Mouse (Mus musculus): Measurements from ENCODE around the gene Cd86. TPM values are rescaled to one million over a fixed set of nuclear protein-coding genes. Genes with fewer than 3 reads are reported as not detected.
A peak's percentile ranks its signal among the peaks of the same experiment; 100 is the strongest.

The Cd86 gene
- polyA plus RNA-seq, 1 experiment from 2014 or later = 1.5 TPM

GRCm38 (mm10) chr16:36631607-36632006 is 34.3 kb downstream of the Cd86 start:
- TF ChIP-seq CTCF (IDR thresholded peaks at IDR 0.05; ENCODE audit: low read depth) = no peak
- TF ChIP-seq EP300 (optimal IDR thresholded peaks at IDR 0.05) = no peak
- 79% methylated on average over 5 of the region's 5 CpGs for WGBS
- DNase-seq (ENCODE audit: low spot score) (no peak), ATAC-seq (ENCODE audit: low FRiP score, low TSS enrichment) (no peak)
- Histone ChIP-seq H3K9me3 (ENCODE audit: control insufficient read depth, low read length) (no peaks in the 10 kb centered on the region), H3K36me3 (ENCODE audit: control insufficient read depth, insufficient read depth, low read length) (no peaks in the 10 kb centered on the region), H3K9ac (ENCODE audit: low read length) (no peak overlapping the region), H3K4me3 (ENCODE audit: low read depth, low read length) (no peak overlapping the region), H3K4me2 (replicated peaks; ENCODE audit: low read depth) (no peak overlapping the region), H3K27me3 (ENCODE audit: control insufficient read depth, insufficient read depth, low read length) (no peaks in the 10 kb centered on the region), H3K4me1 (replicated peaks; ENCODE audit: control insufficient read depth, insufficient read depth) (no peaks in the 10 kb centered on the region), H3K27ac (replicated peaks) (no peak overlapping the region)

DNA sequence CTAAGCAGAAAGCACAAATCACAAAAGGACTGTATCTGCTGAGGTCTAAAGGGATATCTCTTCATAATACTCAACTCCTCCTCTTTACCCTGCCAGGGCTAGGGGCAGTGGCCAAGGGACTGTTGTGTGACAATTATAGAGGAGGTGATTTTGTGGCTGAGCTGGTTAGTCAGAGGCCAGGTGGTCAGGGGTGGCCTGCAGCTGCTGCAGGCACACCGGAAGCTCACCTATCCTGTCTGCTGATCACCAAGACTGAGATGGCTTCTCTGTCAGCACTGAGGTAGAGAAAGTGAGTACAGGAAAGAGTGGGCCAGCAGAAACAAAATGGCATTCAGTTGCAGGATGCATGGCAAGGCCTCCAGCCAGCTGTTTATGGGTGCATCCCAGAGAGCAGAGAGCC is 38.1 kb downstream of the Cd86 start:
- H3K9me3 ChIP-seq (ENCODE audit: control insufficient read depth, low read length) = no peaks in the 10 kb centered on the region
- H3K4me2 ChIP-seq (replicated peaks; ENCODE audit: low read depth) = no peak overlapping the region
- WGBS = 80% methylated on average over 1 of the region's 1 CpGs
- TF ChIP-seq CTCF (IDR thresholded peaks at IDR 0.05; ENCODE audit: low read depth) (no peak), EP300 (optimal IDR thresholded peaks at IDR 0.05) (no peak)
- no peak overlapping the region for H3K9ac ChIP-seq (ENCODE audit: low read length)
- H3K4me3 ChIP-seq (ENCODE audit: low read depth, low read length) = no peak overlapping the region
- no peaks in the 10 kb centered on the region for H3K4me1 ChIP-seq (replicated peaks; ENCODE audit: control insufficient read depth, insufficient read depth)
- H3K27me3 ChIP-seq (ENCODE audit: control insufficient read depth, insufficient read depth, low read length) = no peaks in the 10 kb centered on the region
- H3K36me3 ChIP-seq (ENCODE audit: control insufficient read depth, insufficient read depth, low read length) = no peaks in the 10 kb centered on the region
- DNase-seq (ENCODE audit: low spot score) (no peak), ATAC-seq (ENCODE audit: low FRiP score, low TSS enrichment) (no peak)
- H3K27ac ChIP-seq (replicated peaks) = no peak overlapping the region

- ATAC-seq (ENCODE audit: low FRiP score, low TSS enrichment) = peak; percentile 76
- 82% methylated on average over 5 of the region's 5 CpGs for WGBS
- H3K4me2 ChIP-seq (replicated peaks; ENCODE audit: low read depth) = no peak overlapping the region
- H3K4me1 ChIP-seq (replicated peaks; ENCODE audit: control insufficient read depth, insufficient read depth) = no peaks in the 10 kb centered on the region
- no peaks in the 10 kb centered on the region for H3K9me3 ChIP-seq (ENCODE audit: control insufficient read depth, low read length)
- H3K9ac ChIP-seq (ENCODE audit: low read length) = no peak overlapping the region
- H3K27me3 ChIP-seq (ENCODE audit: control insufficient read depth, insufficient read depth, low read length) = no peaks in the 10 kb centered on the region
- TF ChIP-seq EP300 (optimal IDR thresholded peaks at IDR 0.05) = no peak
- no peak for TF ChIP-seq CTCF (IDR thresholded peaks at IDR 0.05; ENCODE audit: low read depth)
- no peak overlapping the region for H3K27ac ChIP-seq (replicated peaks)
- no peaks in the 10 kb centered on the region for H3K36me3 ChIP-seq (ENCODE audit: control insufficient read depth, insufficient read depth, low read length)
- DNase-seq (ENCODE audit: low spot score) = peak; percentile 20
- no peak overlapping the region for H3K4me3 ChIP-seq (ENCODE audit: low read depth, low read length)
Measured at GRCm38 (mm10) chr16:36626567-36627197, 39.2 kb downstream of the Cd86 start.

DNA sequence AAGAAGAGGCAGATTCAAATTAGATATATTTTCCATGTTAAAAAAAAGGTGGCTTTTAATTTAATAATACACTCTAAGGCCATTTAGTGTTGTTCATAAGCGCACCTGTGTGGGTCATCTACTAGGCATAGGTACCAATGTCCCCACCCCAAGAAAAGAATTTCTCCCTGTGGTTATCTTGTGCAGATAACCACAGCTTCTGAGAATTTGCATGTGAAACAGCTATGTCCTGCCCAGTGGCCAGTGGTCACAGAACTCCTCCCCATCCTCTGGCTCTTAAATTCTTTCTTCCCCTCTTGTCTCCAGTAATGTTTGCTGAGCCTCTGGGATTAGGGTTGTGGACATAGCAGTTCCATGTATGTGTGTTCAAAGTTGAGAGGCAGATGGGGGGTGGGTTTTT is 40.0 kb downstream of the Cd86 start:
- no peak overlapping the region for H3K4me3 ChIP-seq (ENCODE audit: low read depth, low read length)
- ATAC-seq (ENCODE audit: low FRiP score, low TSS enrichment) = no peak
- no peak overlapping the region for H3K27ac ChIP-seq (replicated peaks)
- no peak overlapping the region for H3K9ac ChIP-seq (ENCODE audit: low read length)
- no peak overlapping the region for H3K4me2 ChIP-seq (replicated peaks; ENCODE audit: low read depth)
- no peaks in the 10 kb centered on the region for H3K9me3 ChIP-seq (ENCODE audit: control insufficient read depth, low read length)
- WGBS = 82% methylated on average over 1 of the region's 1 CpGs
- DNase-seq (ENCODE audit: low spot score) = no peak
- H3K27me3 ChIP-seq (ENCODE audit: control insufficient read depth, insufficient read depth, low read length) = no peaks in the 10 kb centered on the region
- H3K4me1 ChIP-seq (replicated peaks; ENCODE audit: control insufficient read depth, insufficient read depth) = no peaks in the 10 kb centered on the region
- no peaks in the 10 kb centered on the region for H3K36me3 ChIP-seq (ENCODE audit: control insufficient read depth, insufficient read depth, low read length)
- TF ChIP-seq CTCF (IDR thresholded peaks at IDR 0.05; ENCODE audit: low read depth) (no peak), EP300 (optimal IDR thresholded peaks at IDR 0.05) (no peak)

- H3K9me3 ChIP-seq (ENCODE audit: control insufficient read depth, low read length) = no peaks in the 10 kb centered on the region
- TF ChIP-seq EP300 (optimal IDR thresholded peaks at IDR 0.05) (no peak), CTCF (IDR thresholded peaks at IDR 0.05; ENCODE audit: low read depth) (peak; percentile 49)
Measured at GRCm38 (mm10) chr16:36622320-36622719, 43.6 kb downstream of the Cd86 start.

GRCm38 (mm10) chr16:36621108-36621507 is 44.8 kb downstream of the Cd86 start:
- Histone ChIP-seq H3K27ac (replicated peaks) (no peak overlapping the region), H3K4me2 (replicated peaks; ENCODE audit: low read depth) (no peak overlapping the region), H3K4me3 (ENCODE audit: low read depth, low read length) (no peak overlapping the region), H3K9me3 (ENCODE audit: control insufficient read depth, low read length) (no peaks in the 10 kb centered on the region), H3K27me3 (ENCODE audit: control insufficient read depth, insufficient read depth, low read length) (no peaks in the 10 kb centered on the region), H3K4me1 (replicated peaks; ENCODE audit: control insufficient read depth, insufficient read depth) (no peaks in the 10 kb centered on the region), H3K9ac (ENCODE audit: low read length) (no peak overlapping the region), H3K36me3 (ENCODE audit: control insufficient read depth, insufficient read depth, low read length) (no peaks in the 10 kb centered on the region)
- 86% methylated on average over 3 of the region's 3 CpGs for WGBS
- ATAC-seq (ENCODE audit: low FRiP score, low TSS enrichment) (no peak), DNase-seq (ENCODE audit: low spot score) (peak; percentile 1)
- TF ChIP-seq CTCF (IDR thresholded peaks at IDR 0.05; ENCODE audit: low read depth) (no peak), EP300 (optimal IDR thresholded peaks at IDR 0.05) (no peak)

More at GRCm38 (mm10) chr16:36622320-36622719, 43.6 kb downstream of the Cd86 start:
- ATAC-seq (ENCODE audit: low FRiP score, low TSS enrichment) (no peak), DNase-seq (ENCODE audit: low spot score) (no peak)
- no peak overlapping the region for H3K9ac ChIP-seq (ENCODE audit: low read length)
- no peaks in the 10 kb centered on the region for H3K36me3 ChIP-seq (ENCODE audit: control insufficient read depth, insufficient read depth, low read length)
- H3K4me1 ChIP-seq (replicated peaks; ENCODE audit: control insufficient read depth, insufficient read depth) = no peaks in the 10 kb centered on the region
- H3K27me3 ChIP-seq (ENCODE audit: control insufficient read depth, insufficient read depth, low read length) = no peaks in the 10 kb centered on the region
- H3K4me2 ChIP-seq (replicated peaks; ENCODE audit: low read depth) = no peak overlapping the region
- no peak overlapping the region for H3K27ac ChIP-seq (replicated peaks)
- H3K4me3 ChIP-seq (ENCODE audit: low read depth, low read length) = no peak overlapping the region
- 74% methylated on average over 3 of the region's 3 CpGs for WGBS
